Mouse (Mus musculus): ENCODE results near the gene Caprin1.

- TF ChIP-seq CTCF (IDR thresholded peaks at IDR 0.05) (no peak), POLR2A (IDR thresholded peaks at IDR 0.05; ENCODE audit: insufficient read depth, low read depth, low read length) (no peak), EP300 (IDR thresholded peaks at IDR 0.05; ENCODE audit: insufficient read depth, low read depth, low read length) (no peak)
These were observed 46.6 kb upstream of the Caprin1 start for GRCm38 (mm10) chr2:103844016-103844415.

Data from heart, adult 2 months (tissue).